Mouse (Mus musculus) myocyte (in vitro differentiated cells): Measurements from ENCODE around the gene Pigb. TPM values are rescaled to one million over a fixed set of nuclear protein-coding genes. Genes with fewer than 3 reads are reported as not detected.

Experiments
- H3K27me3 ChIP-seq: one replicate; pipeline ENCODE4 v1.6.1; 2011; ENCODE audit not compliant: control insufficient read depth, insufficient read depth, insufficient read length
- H3K36me3 ChIP-seq: one replicate; pipeline ENCODE4 v1.6.1; 2011; ENCODE audit not compliant: control insufficient read depth, insufficient read depth
- H3K4me2 ChIP-seq: one replicate; pipeline ENCODE4 v1.6.1; 2011; ENCODE audit warnings: low read depth, control low read depth
- H3K4me3 ChIP-seq: one replicate; pipeline ENCODE4 v1.5.1; 2011; ENCODE audit warnings: mild to moderate bottlenecking, control low read depth, moderate library complexity
- H3K79me2 ChIP-seq: one replicate; pipeline ENCODE4 v1.6.1; 2011; ENCODE audit not compliant: control insufficient read depth, insufficient read depth
- H3ac ChIP-seq: one replicate; pipeline ENCODE4 v1.6.1; 2011; ENCODE audit not compliant: control insufficient read depth, insufficient read length
- CEBPB ChIP-seq: IDR thresholded peaks from 2 replicates; pipeline ENCODE4 v1.6.1; 2011; ENCODE audit warnings: mild to moderate bottlenecking, moderate library complexity; ENCODE audit not compliant: poor library complexity, insufficient read depth, severe bottlenecking
- E2F4 ChIP-seq: IDR thresholded peaks from one replicate; pipeline ENCODE4 v1.6.1; 2011; ENCODE audit warnings: mild to moderate bottlenecking, control low read depth, moderate library complexity; ENCODE audit not compliant: insufficient read depth
- MAX ChIP-seq: IDR thresholded peaks from one replicate; pipeline ENCODE4 v1.6.1; 2011; ENCODE audit warnings: low read depth, mild to moderate bottlenecking, control low read depth
- MYOD1 ChIP-seq, 3 experiments: IDR thresholded peaks; one replicate each; pipeline ENCODE4 v1.6.1; 2011; ENCODE audit warnings: control low read depth in 2 of 3, low read depth in 2 of 3, mild to moderate bottlenecking in 2 of 3, moderate library complexity in 1 of 3; ENCODE audit not compliant: insufficient read length in 2 of 3, control insufficient read depth in 1 of 3
- MYOG ChIP-seq, 3 experiments: IDR thresholded peaks; one replicate each; pipeline ENCODE4 v1.6.1; 2011; ENCODE audit warnings: control low read depth in 2 of 3, low read depth in 2 of 3, mild to moderate bottlenecking in 2 of 3; ENCODE audit not compliant: insufficient read length in 2 of 3, control insufficient read depth in 1 of 3, insufficient read depth in 1 of 3
- POLR2A ChIP-seq: IDR thresholded peaks from one replicate; pipeline ENCODE4 v1.6.1; 2011; ENCODE audit warnings: low read depth, mild to moderate bottlenecking, control low read depth, moderate library complexity; ENCODE audit not compliant: insufficient read length
- POLR2AphosphoS2 ChIP-seq: IDR thresholded peaks from one replicate; pipeline ENCODE4 v1.6.1; 2011; ENCODE audit warnings: low read depth, control low read depth; ENCODE audit not compliant: insufficient read length
- REST ChIP-seq: IDR thresholded peaks from one replicate; pipeline ENCODE4 v1.6.1; 2011; ENCODE audit warnings: mild to moderate bottlenecking, control low read depth, moderate library complexity; ENCODE audit not compliant: insufficient read depth, insufficient read length
- SRF ChIP-seq: IDR thresholded peaks from one replicate; pipeline ENCODE4 v1.6.1; 2011; ENCODE audit warnings: low read depth; ENCODE audit not compliant: control insufficient read depth, insufficient read length
- TCF12 ChIP-seq: IDR thresholded peaks from one replicate; pipeline ENCODE4 v1.6.1; 2011; ENCODE audit warnings: mild to moderate bottlenecking, control low read depth; ENCODE audit not compliant: poor library complexity, insufficient read depth, severe bottlenecking
- TCF3 ChIP-seq: IDR thresholded peaks from one replicate; pipeline ENCODE4 v1.6.1; 2011; ENCODE audit warnings: low read depth, control low read depth; ENCODE audit not compliant: insufficient read length
- USF1 ChIP-seq: IDR thresholded peaks from one replicate; pipeline ENCODE4 v1.6.1; 2011; ENCODE audit warnings: low read depth, mild to moderate bottlenecking, control low read depth, moderate library complexity
- polyA plus RNA-seq: library from polyadenylated mRNA; unstranded; fragments of >200 nt; fragmentation: generic; extraction: Trizol; gene quantifications from one replicate; pipeline ENCODE4 v1.2.1, GENCODE M21; 2012; ENCODE audit warnings: missing spikeins

Pigb gene
- polyA plus RNA-seq, 1 experiment, result 5.3 TPM

DNA sequence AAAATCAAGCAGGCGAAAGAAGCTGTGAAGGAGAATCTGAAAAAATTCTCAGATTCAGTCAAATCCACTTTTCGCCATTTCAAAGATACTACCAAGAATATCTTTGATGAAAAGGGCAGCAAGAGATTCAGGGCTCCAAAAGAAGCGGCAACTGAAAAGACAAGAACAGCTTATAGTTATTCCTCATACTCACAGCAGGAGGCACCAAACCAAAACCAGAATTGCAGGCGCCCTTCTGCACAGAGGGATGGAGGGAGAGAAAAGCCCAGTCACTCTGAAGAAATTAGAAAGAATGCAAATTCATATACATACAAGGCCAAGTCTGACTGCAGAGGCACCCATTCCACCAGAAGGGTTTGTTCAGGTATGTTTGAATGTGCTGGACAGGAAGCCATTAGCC lies 27.5 kb downstream of the Pigb start:
- Histone ChIP-seq H3K4me3 (no peak overlapping the region), H3ac (no peak overlapping the region), H3K27me3 (no peaks in the 10 kb centered on the region), H3K36me3 (peaks cover 4% of the 10 kb centered on the region), H3K79me2 (no peaks in the 10 kb centered on the region), H3K4me2 (no peak overlapping the region)
- no peak for TF ChIP-seq SRF
- TF ChIP-seq USF1, result no peak
- TF ChIP-seq TCF3, result no peak
- no peak for TF ChIP-seq E2F4
- TF ChIP-seq POLR2AphosphoS2, result no peak

DNA sequence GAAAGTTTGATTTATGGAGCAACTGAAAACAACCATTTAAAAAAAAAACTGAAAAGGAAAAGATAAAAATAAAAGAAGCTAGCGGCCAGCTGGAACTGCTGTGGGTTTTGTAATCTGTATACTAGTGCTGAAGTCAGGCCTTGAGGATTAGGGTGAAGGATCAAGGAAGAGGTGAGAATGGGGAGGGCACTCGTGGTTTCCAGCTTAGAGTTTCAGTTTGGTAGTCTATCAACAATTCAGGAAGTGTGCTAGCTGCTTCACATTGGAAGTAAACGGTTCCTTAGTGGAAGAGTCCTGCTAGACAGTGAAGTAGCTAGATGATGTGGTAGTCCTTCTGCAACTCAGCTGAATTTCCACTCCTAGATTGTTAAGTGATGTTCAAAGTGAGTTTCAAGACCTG lies 31.8 kb downstream of the Pigb start:
- TF ChIP-seq CEBPB (no peak), SRF (no peak), USF1 (no peak), MYOG (IDR thresholded peaks at IDR 0.05; ENCODE audit: control insufficient read depth in 1 of 3, insufficient read depth in 1 of 3, insufficient read length in 2 of 3, low read depth in 2 of 3) (no peak), REST (no peak), E2F4 (no peak), MYOD1 (IDR thresholded peaks at IDR 0.05; ENCODE audit: control insufficient read depth in 1 of 3, insufficient read length in 2 of 3, low read depth in 2 of 3) (no peak), MAX (no peak), POLR2AphosphoS2 (no peak), POLR2A (no peak), TCF12 (no peak), TCF3 (no peak)
- no peak overlapping the region for H3K4me3 ChIP-seq
- no peak overlapping the region for H3K4me2 ChIP-seq
- H3ac ChIP-seq, result no peak overlapping the region
- H3K79me2 ChIP-seq, result no peaks in the 10 kb centered on the region
- peaks cover 4% of the 10 kb centered on the region for H3K36me3 ChIP-seq
- no peaks in the 10 kb centered on the region for H3K27me3 ChIP-seq

DNA sequence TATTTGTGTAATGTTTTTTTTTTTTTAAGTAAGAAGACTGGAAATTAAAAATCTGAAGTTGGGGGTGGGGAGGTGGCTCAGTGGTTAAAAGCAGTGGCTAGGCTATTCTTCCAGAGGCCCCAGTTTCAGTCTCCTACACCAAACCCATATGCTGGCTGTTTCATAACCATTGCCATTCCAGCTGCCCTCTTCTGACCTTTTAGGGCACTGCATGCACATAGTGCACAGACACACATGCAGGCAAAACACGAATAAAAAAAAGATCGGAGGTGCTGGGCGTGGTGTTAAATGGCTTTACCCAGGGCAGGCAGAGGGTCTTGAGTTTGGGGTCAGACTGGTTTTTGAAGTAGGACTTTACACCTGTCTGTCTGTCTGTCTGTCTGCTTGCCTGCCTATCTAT lies 34.0 kb downstream of the Pigb start:
- Histone ChIP-seq H3K27me3 (no peaks in the 10 kb centered on the region), H3K79me2 (no peaks in the 10 kb centered on the region), H3K4me3 (no peak overlapping the region), H3ac (no peak overlapping the region), H3K36me3 (peaks cover 4% of the 10 kb centered on the region), H3K4me2 (no peak overlapping the region)
- no peak for TF ChIP-seq POLR2A
- TF ChIP-seq MYOG (IDR thresholded peaks at IDR 0.05; ENCODE audit: control insufficient read depth in 1 of 3, insufficient read depth in 1 of 3, insufficient read length in 2 of 3, low read depth in 2 of 3), result no peak
- TF ChIP-seq POLR2AphosphoS2, result no peak
- no peak for TF ChIP-seq MYOD1 (IDR thresholded peaks at IDR 0.05; ENCODE audit: control insufficient read depth in 1 of 3, insufficient read length in 2 of 3, low read depth in 2 of 3)
- TF ChIP-seq E2F4, result no peak
- no peak for TF ChIP-seq SRF
- no peak for TF ChIP-seq TCF3
- TF ChIP-seq MAX, result no peak

- H3K4me3 ChIP-seq, result no peak overlapping the region
- TF ChIP-seq MYOG (IDR thresholded peaks at IDR 0.05; ENCODE audit: control insufficient read depth in 1 of 3, insufficient read depth in 1 of 3, insufficient read length in 2 of 3, low read depth in 2 of 3) (no peak), E2F4 (no peak), MYOD1 (IDR thresholded peaks at IDR 0.05; ENCODE audit: control insufficient read depth in 1 of 3, insufficient read length in 2 of 3, low read depth in 2 of 3) (no peak), POLR2AphosphoS2 (no peak), REST (no peak), TCF3 (no peak)
- H3K4me2 ChIP-seq, result no peak overlapping the region
- no peak overlapping the region for H3ac ChIP-seq
- no peaks in the 10 kb centered on the region for H3K36me3 ChIP-seq
- H3K27me3 ChIP-seq, result no peaks in the 10 kb centered on the region
- no peaks in the 10 kb centered on the region for H3K79me2 ChIP-seq
These were observed 35.1 kb downstream of the Pigb start for GRCm38 (mm10) chr9:73005106-73005505.

DNA sequence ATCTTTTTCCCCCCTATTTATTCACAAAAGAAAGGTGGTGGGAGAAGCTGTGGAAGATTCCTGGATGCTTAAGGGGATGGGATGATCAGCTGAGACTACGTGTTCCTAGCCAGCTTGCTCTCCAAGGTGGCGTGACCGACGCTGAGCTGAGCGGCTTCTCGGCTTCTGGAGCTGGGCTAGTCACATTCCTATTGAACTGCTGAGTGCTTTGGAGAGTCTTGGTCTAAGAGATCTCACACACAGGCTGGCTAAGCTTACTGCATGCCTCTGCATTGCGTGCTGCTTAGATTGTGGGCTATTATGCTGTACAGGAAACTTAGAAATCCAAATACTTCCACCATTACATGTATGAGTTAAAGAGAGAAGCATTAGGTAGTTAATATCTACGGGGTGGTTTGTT lies 36.1 kb downstream of the Pigb start:
- Histone ChIP-seq H3ac (no peak overlapping the region), H3K4me2 (no peak overlapping the region), H3K36me3 (no peaks in the 10 kb centered on the region), H3K27me3 (no peaks in the 10 kb centered on the region), H3K4me3 (no peak overlapping the region), H3K79me2 (no peaks in the 10 kb centered on the region)
- TF ChIP-seq SRF, result no peak
- TF ChIP-seq E2F4, result no peak
- TF ChIP-seq REST, result no peak
- TF ChIP-seq POLR2A, result no peak
- TF ChIP-seq TCF3, result no peak
- no peak for TF ChIP-seq POLR2AphosphoS2
- TF ChIP-seq TCF12, result no peak
- no peak for TF ChIP-seq USF1
- TF ChIP-seq MYOD1 (IDR thresholded peaks at IDR 0.05; ENCODE audit: control insufficient read depth in 1 of 3, insufficient read length in 2 of 3, low read depth in 2 of 3), result no peak
- TF ChIP-seq MAX, result no peak
- TF ChIP-seq MYOG (IDR thresholded peaks at IDR 0.05; ENCODE audit: control insufficient read depth in 1 of 3, insufficient read depth in 1 of 3, insufficient read length in 2 of 3, low read depth in 2 of 3), result no peak
- no peak for TF ChIP-seq CEBPB
